Mouse (Mus musculus): Measurements from ENCODE around the gene Zfp523. TPM values are rescaled to one million over a fixed set of nuclear protein-coding genes. Genes with fewer than 3 reads are reported as not detected.
"Not testable (repeated sequence)": the region's sequence is repeated elsewhere in the genome, so short reads cannot be mapped to it uniquely, and the experiment has no call there.

Gene Zfp523
- polyA plus RNA-seq, 1 experiment from 2014 or later, result 41.8 TPM

DNA sequence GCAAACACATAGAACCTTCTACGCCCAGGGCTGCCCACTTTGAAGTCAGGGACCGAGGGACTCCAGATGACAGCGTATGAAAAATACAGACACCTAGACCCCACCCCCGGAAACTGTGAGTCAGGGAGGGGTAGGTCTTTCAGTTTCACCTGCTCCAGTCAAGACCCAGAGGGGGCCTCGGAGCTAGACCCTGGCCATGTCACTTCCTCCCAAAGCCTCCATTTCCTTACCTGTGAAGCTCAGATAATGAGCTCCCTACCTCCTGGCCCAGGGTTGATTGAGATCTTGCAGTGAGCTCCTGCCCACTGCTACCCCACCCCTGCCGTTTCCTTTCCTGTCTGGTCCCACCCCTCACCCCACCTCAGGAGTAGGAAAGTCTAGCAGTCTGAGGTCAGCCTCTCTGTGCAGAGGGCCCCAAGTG lies 35.0 kb downstream of the Zfp523 start:
- H3K4me3 ChIP-seq (replicated peaks; ENCODE audit: low read depth, low read length), result no peak overlapping the region
- H3K9ac ChIP-seq (replicated peaks; ENCODE audit: low read length), result no peak overlapping the region
- DNase-seq, result no peak
- H3K27me3 ChIP-seq (ENCODE audit: control insufficient read depth, insufficient read depth, low read length), result no peaks in the 10 kb centered on the region
- no peaks in the 10 kb centered on the region for H3K4me1 ChIP-seq (ENCODE audit: control insufficient read depth, insufficient read depth, low read length)
- no peaks in the 10 kb centered on the region for H3K9me3 ChIP-seq (ENCODE audit: control insufficient read depth, low read length)
- no peak overlapping the region for H3K27ac ChIP-seq (replicated peaks; ENCODE audit: low read depth, low read length)
- 85% methylated on average over 6 of the region's 6 CpGs for WGBS
- no peaks in the 10 kb centered on the region for H3K36me3 ChIP-seq (ENCODE audit: control insufficient read depth, insufficient read depth, low read length)
- ATAC-seq (ENCODE audit: low FRiP score, low TSS enrichment), result no peak
- H3K4me2 ChIP-seq (ENCODE audit: low read length), result no peak overlapping the region

DNA sequence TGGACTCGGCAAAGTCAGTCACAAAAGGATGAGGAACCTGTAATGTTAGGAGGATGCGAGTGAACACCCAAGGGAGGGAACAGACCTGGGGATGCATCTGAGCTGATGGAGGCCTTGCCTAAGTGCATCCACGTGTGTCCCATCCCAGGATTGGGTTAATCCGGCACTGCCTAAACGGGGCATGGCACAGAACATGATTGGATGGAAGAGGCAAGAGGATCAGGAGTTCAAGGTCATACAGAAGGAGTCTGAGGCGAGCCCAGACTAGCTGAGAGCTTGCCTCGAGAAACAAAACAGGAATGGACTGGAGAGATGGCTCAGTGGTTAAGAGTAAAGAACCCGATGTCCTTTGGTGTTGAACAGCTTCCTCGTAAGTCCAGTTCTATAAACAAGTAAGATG lies 35.5 kb downstream of the Zfp523 start:
- ATAC-seq (ENCODE audit: low FRiP score, low TSS enrichment) (no peak), DNase-seq (no peak)
- Histone ChIP-seq H3K9ac (replicated peaks; ENCODE audit: low read length) (no peak overlapping the region), H3K36me3 (ENCODE audit: control insufficient read depth, insufficient read depth, low read length) (no peaks in the 10 kb centered on the region), H3K4me2 (ENCODE audit: low read length) (no peak overlapping the region), H3K9me3 (ENCODE audit: control insufficient read depth, low read length) (no peaks in the 10 kb centered on the region), H3K4me3 (replicated peaks; ENCODE audit: low read depth, low read length) (no peak overlapping the region), H3K4me1 (ENCODE audit: control insufficient read depth, insufficient read depth, low read length) (no peaks in the 10 kb centered on the region), H3K27me3 (ENCODE audit: control insufficient read depth, insufficient read depth, low read length) (no peaks in the 10 kb centered on the region), H3K27ac (replicated peaks; ENCODE audit: low read depth, low read length) (no peak overlapping the region)
- 76% methylated on average over 9 of the region's 9 CpGs for WGBS

DNA sequence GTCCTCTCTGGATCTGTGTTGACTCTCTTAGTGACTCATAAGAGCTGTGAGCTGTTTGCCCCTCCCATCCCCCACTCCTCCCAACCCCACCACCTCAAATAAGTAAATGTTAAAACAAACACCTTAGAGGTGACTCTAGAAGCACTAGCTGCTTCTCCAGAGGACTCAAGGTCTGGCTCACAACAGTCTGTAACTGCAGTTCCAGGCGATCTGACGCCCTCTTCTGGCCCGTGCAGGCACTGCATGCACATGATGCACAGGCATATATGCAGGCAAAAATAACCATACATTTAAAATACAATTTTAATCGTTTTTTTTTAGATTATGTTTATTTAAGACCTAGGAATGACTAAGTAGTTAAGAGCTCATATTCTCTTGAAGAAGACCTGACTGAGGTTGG lies 36.3 kb downstream of the Zfp523 start:
- DNase-seq, result no peak
- no peaks in the 10 kb centered on the region for H3K36me3 ChIP-seq (ENCODE audit: control insufficient read depth, insufficient read depth, low read length)
- H3K27ac ChIP-seq (replicated peaks; ENCODE audit: low read depth, low read length), result no peak overlapping the region
- no peaks in the 10 kb centered on the region for H3K27me3 ChIP-seq (ENCODE audit: control insufficient read depth, insufficient read depth, low read length)
- H3K4me3 ChIP-seq (replicated peaks; ENCODE audit: low read depth, low read length), result no peak overlapping the region
- H3K9me3 ChIP-seq (ENCODE audit: control insufficient read depth, low read length), result no peaks in the 10 kb centered on the region
- no peak for ATAC-seq (ENCODE audit: low FRiP score, low TSS enrichment)
- no peak overlapping the region for H3K9ac ChIP-seq (replicated peaks; ENCODE audit: low read length)
- 31% methylated on average over 4 of the region's 4 CpGs for WGBS
- H3K4me1 ChIP-seq (ENCODE audit: control insufficient read depth, insufficient read depth, low read length), result no peaks in the 10 kb centered on the region
- H3K4me2 ChIP-seq (ENCODE audit: low read length), result no peak overlapping the region

GRCm38 (mm10) chr17:28216791-28217190 lies 39.9 kb downstream of the Zfp523 start:
- H3K36me3 ChIP-seq (ENCODE audit: control insufficient read depth, insufficient read depth, low read length), result no peaks in the 10 kb centered on the region
- no peak overlapping the region for H3K9ac ChIP-seq (replicated peaks; ENCODE audit: low read length)
- H3K4me2 ChIP-seq (ENCODE audit: low read length), result no peak overlapping the region
- H3K9me3 ChIP-seq (ENCODE audit: control insufficient read depth, low read length), result no peaks in the 10 kb centered on the region
- WGBS, result 91% methylated on average over 9 of the region's 9 CpGs
- H3K4me1 ChIP-seq (ENCODE audit: control insufficient read depth, insufficient read depth, low read length), result no peaks in the 10 kb centered on the region
- H3K27ac ChIP-seq (replicated peaks; ENCODE audit: low read depth, low read length), result no peak overlapping the region
- DNase-seq (no peak), ATAC-seq (ENCODE audit: low FRiP score, low TSS enrichment) (no peak)
- H3K27me3 ChIP-seq (ENCODE audit: control insufficient read depth, insufficient read depth, low read length), result no peaks in the 10 kb centered on the region
- H3K4me3 ChIP-seq (replicated peaks; ENCODE audit: low read depth, low read length), result no peak overlapping the region

DNA sequence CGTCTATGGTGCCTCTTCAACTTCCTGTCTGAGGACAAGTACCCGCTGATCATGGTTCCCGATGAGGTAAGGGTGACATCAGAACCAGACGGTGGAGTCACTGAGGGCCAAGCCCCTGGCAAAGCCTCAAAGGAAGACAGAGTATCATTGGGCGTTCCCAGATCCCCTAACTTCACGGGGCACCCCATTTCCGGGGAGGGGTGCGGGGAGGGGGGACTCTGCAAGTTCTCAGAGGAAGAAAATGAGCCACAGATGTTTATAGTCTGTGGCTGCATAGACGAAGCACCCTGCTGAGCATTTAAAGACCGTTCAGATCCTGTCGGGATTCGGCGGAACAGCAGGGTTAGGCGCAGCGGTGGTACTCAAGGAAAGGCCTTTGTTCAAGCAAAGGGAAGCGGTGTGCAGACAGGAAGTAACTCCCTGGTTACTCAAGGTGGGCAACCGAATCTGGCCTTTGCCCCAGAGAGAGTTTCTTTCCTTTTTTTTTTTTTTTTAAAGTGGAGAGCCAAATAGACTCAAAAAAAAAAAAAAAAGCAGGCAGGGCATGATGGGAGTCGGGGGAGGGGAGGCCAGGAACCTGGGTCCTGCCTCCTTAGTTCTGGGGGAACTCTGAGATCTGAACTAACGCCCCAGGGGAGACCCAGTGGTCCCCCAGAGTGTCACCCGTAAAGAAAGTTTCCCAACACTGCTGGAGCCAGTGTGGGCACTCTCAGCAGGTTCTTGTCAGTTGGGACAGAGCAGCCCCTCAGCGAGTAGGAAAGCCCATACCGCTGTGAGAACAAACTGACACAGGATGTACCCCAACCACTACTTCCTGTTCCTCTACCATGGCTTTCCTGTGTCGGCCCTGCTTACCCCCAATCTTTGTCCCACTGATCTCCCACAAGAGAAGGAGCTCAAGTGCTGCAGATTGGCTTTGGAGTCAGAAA lies 41.1 kb downstream of the Zfp523 start:
- H3K4me1 ChIP-seq (ENCODE audit: control insufficient read depth, insufficient read depth, low read length), result no peaks in the 10 kb centered on the region
- H3K4me2 ChIP-seq (ENCODE audit: low read length), result 0 out of 2 replicates have a peak overlapping the region, but pooled peaks have one; percentile 4
- H3K4me3 ChIP-seq (replicated peaks; ENCODE audit: low read depth, low read length), result no peak overlapping the region
- WGBS, result 28% methylated on average over 23 of the region's 23 CpGs
- H3K9ac ChIP-seq (replicated peaks; ENCODE audit: low read length), result no peak overlapping the region
- H3K9me3 ChIP-seq (ENCODE audit: control insufficient read depth, low read length), result no peaks in the 10 kb centered on the region
- H3K27me3 ChIP-seq (ENCODE audit: control insufficient read depth, insufficient read depth, low read length), result no peaks in the 10 kb centered on the region
- DNase-seq, result peak; percentile 13
- no peak overlapping the region for H3K27ac ChIP-seq (replicated peaks; ENCODE audit: low read depth, low read length)
- H3K36me3 ChIP-seq (ENCODE audit: control insufficient read depth, insufficient read depth, low read length), result no peaks in the 10 kb centered on the region
- no peak for ATAC-seq (ENCODE audit: low FRiP score, low TSS enrichment)

GRCm38 (mm10) chr17:28222463-28222862 lies 45.5 kb downstream of the Zfp523 start:
- H3K4me2 ChIP-seq (ENCODE audit: low read length); ATAC-seq (ENCODE audit: low FRiP score, low TSS enrichment); H3K4me3 ChIP-seq (replicated peaks; ENCODE audit: low read depth, low read length); H3K36me3 ChIP-seq (ENCODE audit: control insufficient read depth, insufficient read depth, low read length); H3K27me3 ChIP-seq (ENCODE audit: control insufficient read depth, insufficient read depth, low read length); H3K27ac ChIP-seq (replicated peaks; ENCODE audit: low read depth, low read length); H3K4me1 ChIP-seq (ENCODE audit: control insufficient read depth, insufficient read depth, low read length); H3K9ac ChIP-seq (replicated peaks; ENCODE audit: low read length); H3K9me3 ChIP-seq (ENCODE audit: control insufficient read depth, low read length); DNase-seq: not testable (repeated sequence)
- 93% methylated on average over 10 of the region's 10 CpGs for WGBS

DNA sequence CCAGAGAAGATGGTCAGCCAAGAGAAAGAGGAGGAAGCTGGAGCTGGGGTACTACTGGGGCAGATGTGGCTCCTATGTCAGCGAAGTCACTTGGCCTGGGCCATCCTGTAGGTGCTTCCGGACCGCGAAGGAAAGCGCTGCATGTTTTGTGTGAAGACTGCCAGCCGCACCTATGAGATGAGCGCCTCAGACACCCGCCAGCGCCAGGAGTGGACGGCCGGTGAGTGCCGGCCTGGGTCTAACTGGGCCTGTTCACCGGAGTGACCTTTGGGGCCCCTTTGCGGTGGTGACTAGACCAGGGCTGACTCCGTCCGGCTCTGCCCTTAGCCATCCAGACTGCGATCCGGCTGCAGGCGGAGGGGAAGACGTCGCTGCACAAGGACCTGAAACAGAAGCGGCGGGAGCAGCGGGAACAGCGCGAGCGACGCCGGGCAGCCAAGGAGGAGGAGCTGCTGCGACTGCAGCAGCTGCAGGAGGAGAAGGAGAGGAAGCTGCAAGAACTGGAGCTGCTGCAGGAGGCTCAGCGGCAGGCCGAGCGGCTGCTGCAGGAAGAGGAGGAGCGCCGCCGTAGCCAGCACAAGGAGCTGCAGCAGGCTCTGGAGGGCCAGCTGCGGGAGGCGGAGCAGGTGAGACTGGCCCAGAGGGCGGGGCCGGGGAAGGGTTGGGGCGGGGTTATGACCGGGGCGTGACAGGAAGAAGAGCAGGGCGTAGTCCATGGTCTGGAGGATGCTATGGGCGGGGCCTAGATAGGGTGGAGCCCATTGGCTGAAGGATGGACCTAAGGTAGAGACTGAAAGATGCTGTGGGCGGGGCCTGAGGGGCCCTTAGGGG lies 46.8 kb downstream of the Zfp523 start:
- Histone ChIP-seq H3K9me3 (ENCODE audit: control insufficient read depth, low read length) (no peaks in the 10 kb centered on the region), H3K36me3 (ENCODE audit: control insufficient read depth, insufficient read depth, low read length) (no peaks in the 10 kb centered on the region), H3K27me3 (ENCODE audit: control insufficient read depth, insufficient read depth, low read length) (no peaks in the 10 kb centered on the region), H3K9ac (replicated peaks; ENCODE audit: low read length) (peak overlapping the region; percentile 80), H3K4me2 (ENCODE audit: low read length) (peak overlapping the region; percentile 97), H3K27ac (replicated peaks; ENCODE audit: low read depth, low read length) (peak overlapping the region; percentile 88), H3K4me3 (replicated peaks; ENCODE audit: low read depth, low read length) (peak overlapping the region; percentile 55), H3K4me1 (ENCODE audit: control insufficient read depth, insufficient read depth, low read length) (peaks cover 8% of the 10 kb centered on the region; the same call in 1 of the 2 replicates)
- ATAC-seq (ENCODE audit: low FRiP score, low TSS enrichment) (peak; percentile 81), DNase-seq (peak; percentile 86)
- under 1% methylated on average over 46 of the region's 46 CpGs for WGBS

DNA sequence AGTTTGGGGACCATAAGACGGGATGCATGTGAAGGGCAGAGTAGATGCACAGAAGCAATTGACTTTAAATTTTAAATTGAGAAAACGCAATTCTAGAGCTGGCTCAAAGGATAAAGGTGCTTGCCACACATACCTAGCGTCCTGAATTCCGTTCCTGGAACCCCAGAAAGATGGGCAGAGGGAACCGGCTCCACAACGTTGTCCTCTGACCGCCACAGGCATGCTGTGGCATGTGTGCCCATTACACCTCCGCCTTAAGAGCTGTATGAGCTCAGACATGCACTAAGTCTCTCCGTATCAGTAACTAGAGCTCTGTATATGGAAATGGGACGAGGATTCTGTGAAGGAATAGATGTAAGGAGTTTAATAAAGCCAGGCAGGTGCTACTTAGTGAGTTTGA lies 47.7 kb downstream of the Zfp523 start:
- WGBS, result 89% methylated on average over 10 of the region's 10 CpGs
- no peak overlapping the region for H3K9ac ChIP-seq (replicated peaks; ENCODE audit: low read length)
- ATAC-seq (ENCODE audit: low FRiP score, low TSS enrichment), result no peak
- H3K4me2 ChIP-seq (ENCODE audit: low read length), result no peak overlapping the region
- H3K36me3 ChIP-seq (ENCODE audit: control insufficient read depth, insufficient read depth, low read length), result no peaks in the 10 kb centered on the region
- H3K27ac ChIP-seq (replicated peaks; ENCODE audit: low read depth, low read length), result no peak overlapping the region
- H3K4me1 ChIP-seq (ENCODE audit: control insufficient read depth, insufficient read depth, low read length), result peaks cover 8% of the 10 kb centered on the region; the same call in 1 of the 2 replicates
- H3K4me3 ChIP-seq (replicated peaks; ENCODE audit: low read depth, low read length), result no peak overlapping the region
- DNase-seq, result no peak
- H3K27me3 ChIP-seq (ENCODE audit: control insufficient read depth, insufficient read depth, low read length), result no peaks in the 10 kb centered on the region
- no peaks in the 10 kb centered on the region for H3K9me3 ChIP-seq (ENCODE audit: control insufficient read depth, low read length)
